Mouse (Mus musculus) liver, embryonic 14.5 days (tissue): ENCODE data around the gene Clk1. TPM values are rescaled to one million over a fixed set of nuclear protein-coding genes. Genes with fewer than 3 reads are reported as not detected.

ENCODE experiments used
- ATAC-seq: fragments of 200-750 bp; cut with Nextera tagmentation; 2 replicates; pipeline ENCODE4 v1.8.0; 2017; ENCODE audit warnings: moderate number of reproducible peaks, mild to moderate bottlenecking, moderate library complexity; ENCODE audit not compliant: insufficient read depth
- DNase-seq, 3 experiments: peaks; one replicate each; pipeline ENCODE4 v3.0.0-alpha.2; 2012 to 2013; ENCODE audit warnings: low read depth in 3 of 3, low spot score in 3 of 3
- H3K27ac ChIP-seq: fragments of 300-500 bp; sonication (generic); 2 replicates; pipeline ENCODE4 v1.5.1; 2014; ENCODE audit warnings: moderate library complexity, mild to moderate bottlenecking, control low read depth, inconsistent platforms
- H3K27me3 ChIP-seq: fragments of 300-500 bp; sonication (generic); 2 replicates; pipeline ENCODE4 v1.6.1; 2014; ENCODE audit warnings: mild to moderate bottlenecking, low read length, moderate library complexity; ENCODE audit not compliant: control insufficient read depth, insufficient read depth
- H3K36me3 ChIP-seq: fragments of 300-500 bp; sonication (generic); replicated peaks from 2 replicates; pipeline ENCODE4 v1.6.1; 2014; ENCODE audit warnings: low read depth; ENCODE audit not compliant: control insufficient read depth, insufficient read depth
- H3K4me1 ChIP-seq, 2 experiments: fragments of 200-500 bp in 1 of 2; fragments of 300-500 bp in 1 of 2; sonication (generic) in 1 of 2; replicated peaks; 2 replicates each; pipeline ENCODE4 v1.6.1; 2012 to 2014; ENCODE audit warnings: antibody characterized with exemption in 1 of 2, inconsistent platforms in 1 of 2, low read length in 1 of 2; ENCODE audit not compliant: control insufficient read depth in 2 of 2, insufficient read depth in 2 of 2
- H3K4me2 ChIP-seq: fragments of 300-500 bp; sonication (generic); 2 replicates; pipeline ENCODE4 v1.6.1; 2014; ENCODE audit warnings: low read depth, mild to moderate bottlenecking, control low read depth, moderate library complexity
- H3K4me3 ChIP-seq, 2 experiments: fragments of 200-500 bp in 1 of 2; fragments of 300-500 bp in 1 of 2; sonication (generic) in 1 of 2; 2 replicates each; pipeline ENCODE4 v1.5.1; 2012 to 2014; ENCODE audit warnings: low read depth in 2 of 2, low read length in 2 of 2, mild to moderate bottlenecking in 2 of 2, control low read depth in 1 of 2, inconsistent platforms in 1 of 2, moderate library complexity in 1 of 2; ENCODE audit not compliant: insufficient read depth in 1 of 2
- H3K9ac ChIP-seq: fragments of 300-500 bp; sonication (generic); replicated peaks from 2 replicates; pipeline ENCODE4 v1.6.1; 2014; ENCODE audit warnings: mild to moderate bottlenecking, control low read depth, moderate library complexity
- H3K9me3 ChIP-seq: fragments of 300-500 bp; sonication (generic); 2 replicates; pipeline ENCODE4 v1.6.1; 2016; ENCODE audit warnings: low read length, mixed read lengths; ENCODE audit not compliant: control insufficient read depth
- CTCF ChIP-seq: IDR thresholded peaks from 2 replicates; pipeline ENCODE4 v1.5.1; 2016; ENCODE audit warnings: antibody characterized with exemption, low read depth, control low read depth
- EP300 ChIP-seq: IDR thresholded peaks from 2 replicates; pipeline ENCODE4 v1.6.1; 2016; ENCODE audit warnings: antibody characterized with exemption, low read depth
- WGBS: fragments of 180-500 bp; shearing (Covaris S2); extraction: QIAGEN DNeasy Blood & Tissue Kit; methylation state at CpG from one replicate; pipeline ENCODE4 v1.1.7; 2014; ENCODE audit not compliant: insufficient replicate concordance; 5-methylcytosine and 5-hydroxymethylcytosine counted together
- polyA plus RNA-seq, 2 experiments: library from polyadenylated mRNA; depleted of rRNA in 1 of 2; stranded (reverse) in 1 of 2; unstranded in 1 of 2; fragments of >200 nt; fragmentation: Nextera tagmentation in 1 of 2; extraction: Ambion mirVana in 1 of 2; gene quantifications; 2 replicates each; pipeline versions ENCODE4 v1.2.1 to v1.2.3; 2012 to 2014

The Clk1 gene
- polyA plus RNA-seq, 2 experiments, result 69.3 to 97.9 TPM

DNA sequence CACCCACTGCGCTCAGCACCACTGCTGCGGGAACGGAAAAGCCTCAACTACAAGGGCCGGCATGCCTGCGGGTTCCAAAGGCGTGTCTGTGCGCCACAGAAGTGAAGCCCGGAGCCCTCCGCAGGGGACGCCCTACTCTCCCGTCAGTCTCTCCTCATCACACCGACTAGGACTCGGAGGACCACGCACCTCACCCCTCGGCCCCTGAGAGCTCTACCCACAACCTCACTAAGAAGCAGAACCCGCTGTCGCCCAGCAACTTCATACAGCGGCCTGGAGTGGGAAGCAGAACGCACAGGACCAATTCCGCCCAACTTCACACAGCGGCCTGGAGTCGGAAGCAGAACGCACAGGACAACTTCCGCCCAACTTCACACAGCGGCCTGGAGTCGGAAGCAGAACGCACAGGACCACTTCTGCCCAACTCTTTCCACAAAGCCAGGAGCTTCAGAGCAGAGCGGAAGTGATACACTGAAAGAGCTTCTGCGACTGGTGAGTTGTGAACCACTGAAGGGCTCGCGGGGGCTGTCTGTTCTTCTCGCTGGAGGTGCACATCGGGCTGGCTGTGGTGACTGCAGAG lies 21.4 kb upstream of the Clk1 start, which contains the start of the genes Nif3l1 and Ppil3:
Gene Nif3l1, plus strand, starts transcription at position 9 of the 580 bp plus-strand sequence.
Gene Ppil3, minus strand, starts transcription at position 344 of the 580 bp plus-strand sequence.
- Histone ChIP-seq H3K4me3 (peak within 1 kb of the TSS; percentile 65 to 77), H3K4me1 (peaks cover 4 to 11% of the 10 kb centered on the region in 2 experiments), H3K27ac (peak within 1 kb of the TSS; percentile 56), H3K4me2 (peak within 1 kb of the TSS; percentile 88), H3K27me3 (no peaks in the 10 kb centered on the region), H3K9ac (peak within 1 kb of the TSS; percentile 77), H3K9me3 (no peaks in the 10 kb centered on the region), H3K36me3 (peaks cover 6% of the 10 kb centered on the region; the same call in 1 of the 2 replicates)
- WGBS, result under 1% methylated on average over 33 of the region's 33 CpGs
- DNase-seq, result peak; percentile 70 to 79 (median 73)
- ATAC-seq, result peak; percentile 93
- peak; percentile 40 for TF ChIP-seq CTCF
- TF ChIP-seq EP300, result no peak

GRCm38 (mm10) chr1:58444691-58445090 lies 20.8 kb upstream of the Clk1 start:
- no peak for TF ChIP-seq CTCF
- TF ChIP-seq EP300, result no peak
- peak overlapping the region; percentile 88 for H3K4me2 ChIP-seq
- no peaks in the 10 kb centered on the region for H3K9me3 ChIP-seq
- DNase-seq, result no peak
- 0 out of 2 replicates have a peak overlapping the region, but pooled peaks have one; percentile 5 for H3K27ac ChIP-seq
- peak; percentile 26; the same call in 1 of the 2 replicates for ATAC-seq
- peaks cover 6% of the 10 kb centered on the region for H3K36me3 ChIP-seq
- H3K9ac ChIP-seq, result peak overlapping the region; percentile 77
- H3K27me3 ChIP-seq, result no peaks in the 10 kb centered on the region
- peaks cover 4 to 11% of the 10 kb centered on the region in 2 experiments for H3K4me1 ChIP-seq
- WGBS, result 7% methylated on average over 10 of the region's 10 CpGs
- peak overlapping the region; percentile 65 to 77 for H3K4me3 ChIP-seq

GRCm38 (mm10) chr1:58424551-58424950 lies 685 bp upstream of the Clk1 start:
- no peak for DNase-seq
- peaks cover 5 to 10% of the 10 kb centered on the region in 2 experiments; a peak in 3 of 4 replicates for H3K4me1 ChIP-seq
- peak overlapping the region; percentile 62 for H3K4me2 ChIP-seq
- no peak overlapping the region for H3K9ac ChIP-seq
- no peak overlapping the region; the same call in 1 of the 2 replicates for H3K27ac ChIP-seq
- no peak for ATAC-seq
- no peaks in the 10 kb centered on the region for H3K9me3 ChIP-seq
- H3K27me3 ChIP-seq, result no peaks in the 10 kb centered on the region
- H3K36me3 ChIP-seq, result peaks cover 23% of the 10 kb centered on the region
- TF ChIP-seq CTCF (no peak), EP300 (no peak)
- 83% methylated on average over 3 of the region's 3 CpGs for WGBS
- peak overlapping the region in 1 of 2 experiments; percentile 100; a peak in 1 of 4 replicates for H3K4me3 ChIP-seq

- peak overlapping the region; percentile 98 for H3K27ac ChIP-seq
- peak; percentile 75 to 84 (median 77) for DNase-seq
- peak; percentile 70 for ATAC-seq
- H3K36me3 ChIP-seq, result peaks cover 39% of the 10 kb centered on the region
- WGBS, result 2% methylated on average over 13 of the region's 13 CpGs
- H3K4me3 ChIP-seq, result peak overlapping the region; percentile 89 to 100
- peak overlapping the region; percentile 87 for H3K4me2 ChIP-seq
- peaks cover 5 to 10% of the 10 kb centered on the region in 2 experiments; a peak in 3 of 4 replicates for H3K4me1 ChIP-seq
- TF ChIP-seq CTCF (no peak), EP300 (no peak)
- peak overlapping the region; percentile 100 for H3K9ac ChIP-seq
- H3K27me3 ChIP-seq, result no peaks in the 10 kb centered on the region
- no peaks in the 10 kb centered on the region for H3K9me3 ChIP-seq
Observed at GRCm38 (mm10) chr1:58422879-58423278, 987 bp downstream of the Clk1 start.

GRCm38 (mm10) chr1:58420961-58421360 lies 2.9 kb downstream of the Clk1 start:
- H3K27me3 ChIP-seq, result no peaks in the 10 kb centered on the region
- H3K9me3 ChIP-seq, result no peaks in the 10 kb centered on the region
- H3K4me2 ChIP-seq, result peak overlapping the region; percentile 3
- DNase-seq (no peak), ATAC-seq (no peak)
- H3K27ac ChIP-seq, result no peak overlapping the region
- no peak overlapping the region for H3K4me3 ChIP-seq
- peaks cover 58% of the 10 kb centered on the region for H3K36me3 ChIP-seq
- no peak for TF ChIP-seq EP300
- no peak for TF ChIP-seq CTCF
- H3K4me1 ChIP-seq, result peaks cover 5 to 10% of the 10 kb centered on the region in 2 experiments; a peak in 3 of 4 replicates
- H3K9ac ChIP-seq, result no peak overlapping the region
- whole genome bisulfite sequencing, result 67% methylated on average over 7 of the region's 7 CpGs
